Mouse (Mus musculus): ENCODE measurements around the gene Fam209. TPM values are rescaled to one million over a fixed set of nuclear protein-coding genes. Genes with fewer than 3 reads are reported as not detected.

Fam209 gene
- polyA plus RNA-seq (2016; fragmentation: Nextera tagmentation; extraction: Ambion mirVana): 0.21 TPM in 1 of 2 replicates, not detected in the other

DNA sequence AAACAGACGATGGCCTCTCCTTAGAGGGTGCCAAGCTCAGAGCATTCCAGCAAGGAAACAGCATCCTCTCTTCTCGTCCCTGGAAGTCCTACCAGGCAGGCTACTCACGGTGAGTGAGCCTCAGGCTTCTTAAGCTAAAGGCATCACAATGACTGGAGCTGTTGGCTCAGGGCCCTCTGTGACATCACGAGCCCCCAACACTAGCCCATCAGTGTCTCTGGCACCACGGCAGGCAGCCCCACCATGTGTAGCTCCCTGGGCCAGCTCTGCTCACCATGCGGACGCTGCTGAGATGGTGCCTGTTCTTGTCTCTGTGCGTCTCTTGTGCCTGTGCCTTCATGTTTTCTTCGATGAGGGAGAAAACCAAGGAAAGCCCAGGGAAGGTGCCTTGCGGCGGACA lies at the start of gene Fam209:
Fam209 (plus strand) TSS at position 203 of the 400 bp plus-strand sequence.
- 88% methylated on average over 11 of the region's 11 CpGs for WGBS
- Histone ChIP-seq H3K4me3 (no peak within 1 kb of the TSS), H3K27me3 (ENCODE audit: low read depth, poor library complexity, severe bottlenecking) (no peaks in the 10 kb centered on the region; the same call in 1 of the 2 replicates), H3K9me3 (replicated peaks) (no peaks in the 10 kb centered on the region), H3K27ac (no peak within 1 kb of the TSS), H3K36me3 (peaks cover 28% of the 10 kb centered on the region), H3K4me1 (peaks cover 6% of the 10 kb centered on the region; the same call in 1 of the 2 replicates)
- no peak for DNase-seq (ENCODE audit: low spot score)

DNA sequence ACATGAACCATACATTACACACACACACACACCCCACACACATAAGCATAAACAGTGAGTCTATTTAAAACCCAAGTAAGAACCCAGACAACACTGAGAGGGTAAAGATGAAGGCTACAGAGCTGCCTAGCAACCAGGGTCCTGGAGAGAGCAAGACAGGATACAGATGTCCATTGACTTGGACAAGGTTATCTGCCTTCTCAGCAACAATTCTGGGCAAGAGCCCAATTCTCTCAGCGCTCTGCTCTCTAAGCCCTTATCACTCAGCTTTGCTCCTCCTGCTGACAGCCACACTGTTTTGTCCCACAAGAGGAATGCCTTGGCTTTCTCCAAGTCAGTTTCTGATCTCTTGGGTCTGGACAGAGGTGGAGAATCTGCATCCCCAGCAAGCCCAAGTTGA lies 41.7 kb upstream of the Fam209 start:
- Histone ChIP-seq H3K4me1 (no peaks in the 10 kb centered on the region), H3K36me3 (no peaks in the 10 kb centered on the region), H3K27me3 (ENCODE audit: low read depth, poor library complexity, severe bottlenecking) (no peaks in the 10 kb centered on the region), H3K27ac (no peak overlapping the region), H3K9me3 (replicated peaks) (no peaks in the 10 kb centered on the region), H3K4me3 (no peak overlapping the region)
- 85% methylated on average over 1 of the region's 1 CpGs for WGBS
- DNase-seq (ENCODE audit: low spot score): no peak

DNA sequence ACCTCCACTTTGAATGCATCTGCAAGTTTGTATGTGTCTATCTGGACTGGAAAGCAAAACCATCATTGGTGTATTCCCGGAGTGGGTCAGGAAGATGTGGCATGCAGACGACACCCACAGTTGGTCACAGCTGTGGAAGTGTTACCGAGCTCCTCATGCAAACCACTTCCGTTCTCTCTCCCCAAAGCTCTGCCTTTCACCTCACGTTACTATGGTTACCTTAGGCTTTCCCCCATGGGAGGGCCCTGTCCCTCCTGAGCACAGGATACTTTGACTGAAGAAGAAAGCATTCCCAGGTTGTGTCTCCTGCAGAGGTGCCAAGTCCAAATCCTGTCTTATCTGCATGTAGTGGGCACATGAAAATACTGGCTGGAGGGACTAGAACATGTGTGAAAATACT lies 38.6 kb upstream of the Fam209 start:
- Histone ChIP-seq H3K27me3 (ENCODE audit: low read depth, poor library complexity, severe bottlenecking) (no peaks in the 10 kb centered on the region), H3K36me3 (no peaks in the 10 kb centered on the region), H3K9me3 (replicated peaks) (no peaks in the 10 kb centered on the region), H3K27ac (no peak overlapping the region), H3K4me3 (no peak overlapping the region), H3K4me1 (no peaks in the 10 kb centered on the region)
- WGBS: 52% methylated on average over 5 of the region's 5 CpGs
- no peak for DNase-seq (ENCODE audit: low spot score)

DNA sequence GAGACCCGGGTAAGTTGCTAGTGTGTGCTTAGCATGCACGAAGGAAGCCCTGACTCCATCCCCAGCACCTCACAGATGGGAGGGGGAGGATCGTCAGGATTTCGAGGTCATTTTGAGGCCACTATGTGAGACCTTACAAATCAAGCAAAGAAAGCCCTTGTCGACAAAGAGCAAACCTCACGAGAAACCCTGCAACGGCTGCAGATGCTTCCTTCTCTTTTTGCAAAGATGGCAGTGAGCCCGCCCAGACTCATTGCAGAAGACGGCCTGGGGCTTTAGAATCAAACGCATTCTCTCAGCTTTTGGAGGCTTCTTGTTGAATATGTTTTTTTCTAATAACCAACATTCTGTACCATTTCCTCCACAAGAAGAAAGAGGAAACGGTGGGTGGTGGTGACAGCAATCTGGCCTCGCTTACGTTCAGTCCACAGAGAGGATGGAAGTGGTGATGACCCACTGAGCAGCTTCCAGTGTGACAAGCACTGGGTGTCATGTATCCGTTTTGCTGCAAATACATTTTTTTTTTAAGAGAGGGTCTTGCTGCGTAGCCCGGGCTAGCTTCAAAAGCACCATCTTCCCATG lies 34.9 kb upstream of the Fam209 start:
- no peak for DNase-seq (ENCODE audit: low spot score)
- Histone ChIP-seq H3K36me3 (no peaks in the 10 kb centered on the region), H3K27ac (no peak overlapping the region), H3K9me3 (replicated peaks) (no peaks in the 10 kb centered on the region), H3K27me3 (ENCODE audit: low read depth, poor library complexity, severe bottlenecking) (no peaks in the 10 kb centered on the region), H3K4me1 (peaks cover 19% of the 10 kb centered on the region), H3K4me3 (no peak overlapping the region)
- WGBS: 74% methylated on average over 16 of the region's 16 CpGs

DNA sequence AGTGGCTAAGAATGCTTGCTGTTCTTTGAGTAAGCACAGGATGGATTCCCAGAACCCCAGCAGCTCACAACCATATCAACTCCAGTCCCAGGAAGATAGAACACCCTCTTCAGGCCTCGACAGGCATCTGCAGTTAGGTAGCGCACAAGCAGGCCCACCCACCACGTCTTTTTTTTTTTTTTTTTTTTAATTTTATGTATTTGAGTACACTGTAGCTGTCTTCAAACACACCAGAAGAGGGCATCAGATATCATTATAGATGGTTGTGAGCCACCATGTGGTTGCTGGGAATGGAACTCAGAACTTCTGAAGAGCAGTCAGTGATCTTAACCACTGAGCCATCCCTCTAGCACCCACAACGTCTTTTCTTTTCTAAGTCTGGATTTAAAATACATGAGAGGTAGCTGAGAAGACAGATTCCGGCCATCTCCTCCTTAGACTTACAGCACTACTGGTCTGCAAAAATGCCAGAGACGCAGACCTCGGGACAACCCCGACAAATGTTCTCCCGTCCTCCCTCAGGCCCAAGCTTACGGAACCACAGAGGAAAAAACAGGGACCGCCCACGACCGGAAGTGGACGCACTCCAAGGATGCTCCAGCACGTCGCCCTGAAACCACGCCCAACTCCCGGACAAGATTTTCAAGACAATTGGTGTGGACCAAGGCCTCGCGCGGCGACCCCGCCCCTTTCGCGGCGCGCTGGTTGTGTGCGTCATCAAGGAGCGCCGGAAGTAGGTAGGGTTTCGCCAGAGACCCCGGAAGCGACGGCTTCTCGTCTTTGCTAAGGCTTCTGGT lies 32.3 kb upstream of the Fam209 start, which contains the start of gene Rtf2:
Rtf2 (plus strand) TSS at position 714 of the 797 bp plus-strand sequence.
- Histone ChIP-seq H3K36me3 (peaks cover 6% of the 10 kb centered on the region), H3K27ac (peak within 1 kb of the TSS; percentile 79), H3K27me3 (ENCODE audit: low read depth, poor library complexity, severe bottlenecking) (no peaks in the 10 kb centered on the region), H3K9me3 (replicated peaks) (no peaks in the 10 kb centered on the region), H3K4me1 (peaks cover 19% of the 10 kb centered on the region), H3K4me3 (peak within 1 kb of the TSS; percentile 83)
- peak; percentile 100 for DNase-seq (ENCODE audit: low spot score)
- WGBS: 2% methylated on average over 35 of the region's 35 CpGs

DNA sequence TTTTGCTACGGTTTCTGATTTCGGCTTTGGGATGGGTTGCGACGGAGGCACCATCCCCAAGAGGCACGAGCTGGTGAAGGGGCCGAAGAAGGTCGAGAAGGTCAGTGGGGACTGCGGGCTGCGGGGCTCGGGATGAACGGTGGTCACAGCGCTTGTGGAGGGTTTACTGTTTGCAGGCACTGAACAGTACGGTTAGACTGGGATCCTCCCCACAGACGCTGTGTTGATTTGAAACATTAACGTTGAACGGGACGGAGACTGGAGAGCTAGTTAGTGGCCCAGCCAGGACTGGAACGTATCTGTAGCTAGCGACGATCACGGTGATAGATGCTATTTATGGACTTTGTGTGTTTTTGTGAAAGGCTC lies 31.7 kb upstream of the Fam209 start:
- H3K36me3 ChIP-seq: peaks cover 12% of the 10 kb centered on the region
- no peaks in the 10 kb centered on the region for H3K27me3 ChIP-seq (ENCODE audit: low read depth, poor library complexity, severe bottlenecking)
- H3K4me1 ChIP-seq: peaks cover 19% of the 10 kb centered on the region
- 1% methylated on average over 21 of the region's 21 CpGs for WGBS
- H3K9me3 ChIP-seq (replicated peaks): no peaks in the 10 kb centered on the region
- no peak for DNase-seq (ENCODE audit: low spot score)
- peak overlapping the region; percentile 83 for H3K4me3 ChIP-seq
- H3K27ac ChIP-seq: peak overlapping the region; percentile 79

DNA sequence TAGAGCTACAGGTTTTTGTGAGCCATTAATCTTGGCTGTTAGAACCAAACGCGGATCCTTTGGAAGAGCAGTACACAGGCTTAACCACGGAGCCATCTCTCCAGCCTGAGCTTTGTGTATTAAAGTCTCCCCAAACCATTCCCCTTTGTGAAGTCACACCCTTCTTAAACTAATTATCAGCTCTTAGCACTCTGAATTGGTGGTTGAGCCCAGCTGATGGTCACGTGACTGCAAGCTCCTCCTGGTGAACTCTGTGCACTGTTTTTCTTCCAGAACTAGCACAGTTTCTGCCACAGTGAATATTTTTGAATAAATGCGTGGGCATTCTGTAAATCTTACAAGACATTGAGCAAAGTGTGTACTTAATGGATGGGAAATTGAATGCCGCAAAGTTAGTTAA lies 31.1 kb upstream of the Fam209 start:
- Histone ChIP-seq H3K27me3 (ENCODE audit: low read depth, poor library complexity, severe bottlenecking) (no peaks in the 10 kb centered on the region), H3K4me3 (peak overlapping the region; percentile 83), H3K9me3 (replicated peaks) (no peaks in the 10 kb centered on the region), H3K27ac (peak overlapping the region; percentile 79; the same call in 1 of the 2 replicates), H3K36me3 (peaks cover 18% of the 10 kb centered on the region), H3K4me1 (peaks cover 19% of the 10 kb centered on the region)
- no peak for DNase-seq (ENCODE audit: low spot score)
- WGBS: 32% methylated on average over 6 of the region's 6 CpGs

DNA sequence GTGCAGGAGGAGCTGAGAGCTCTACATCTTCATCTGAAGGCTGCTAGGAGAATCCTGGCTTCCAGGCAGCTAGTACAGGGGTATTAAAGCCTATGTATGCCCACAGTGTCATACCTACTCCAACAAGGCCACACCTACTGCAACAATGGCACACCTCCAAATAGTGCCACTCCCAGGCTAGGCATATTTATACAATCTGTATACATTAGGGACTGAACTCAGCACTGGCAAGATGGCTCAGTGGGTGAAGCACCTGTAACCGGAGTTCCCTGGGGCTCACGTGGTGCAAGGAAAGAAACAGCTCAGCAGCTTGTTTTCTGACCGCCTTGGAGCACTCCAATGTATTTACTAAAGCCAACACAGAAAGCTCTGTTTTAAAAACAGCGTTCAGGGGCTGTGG lies 26.7 kb upstream of the Fam209 start:
- no peaks in the 10 kb centered on the region for H3K27me3 ChIP-seq (ENCODE audit: low read depth, poor library complexity, severe bottlenecking)
- H3K27ac ChIP-seq: no peak overlapping the region
- no peak for DNase-seq (ENCODE audit: low spot score)
- H3K9me3 ChIP-seq (replicated peaks): no peaks in the 10 kb centered on the region
- H3K36me3 ChIP-seq: peaks cover 62% of the 10 kb centered on the region
- 93% methylated on average over 4 of the region's 4 CpGs for WGBS
- no peak overlapping the region for H3K4me3 ChIP-seq
- peaks cover 12% of the 10 kb centered on the region for H3K4me1 ChIP-seq

DNA sequence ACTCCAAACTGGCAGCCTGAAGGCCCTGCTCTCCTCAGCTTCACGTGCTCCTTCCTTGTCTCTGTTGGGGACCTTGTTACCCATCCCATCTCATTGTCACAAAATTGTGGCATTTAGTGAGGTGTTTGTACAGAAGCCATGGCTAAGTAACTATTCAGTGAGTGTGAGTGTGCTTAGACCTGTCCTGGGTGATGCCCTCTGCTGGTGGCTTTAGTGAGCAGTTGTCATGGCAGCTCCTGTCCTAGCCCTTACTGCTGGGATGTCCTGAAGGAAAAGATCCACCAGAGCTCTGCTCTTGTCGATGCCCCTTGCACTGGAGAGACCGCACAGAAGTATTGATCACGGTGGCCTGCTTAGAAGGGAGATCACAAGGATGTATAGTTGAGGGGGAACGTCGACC lies 25.0 kb upstream of the Fam209 start:
- no peaks in the 10 kb centered on the region for H3K9me3 ChIP-seq (replicated peaks)
- no peaks in the 10 kb centered on the region for H3K27me3 ChIP-seq (ENCODE audit: low read depth, poor library complexity, severe bottlenecking)
- H3K36me3 ChIP-seq: peaks cover 78% of the 10 kb centered on the region
- no peak for DNase-seq (ENCODE audit: low spot score)
- H3K27ac ChIP-seq: no peak overlapping the region
- 93% methylated on average over 6 of the region's 6 CpGs for WGBS
- no peaks in the 10 kb centered on the region for H3K4me1 ChIP-seq
- no peak overlapping the region for H3K4me3 ChIP-seq

DNA sequence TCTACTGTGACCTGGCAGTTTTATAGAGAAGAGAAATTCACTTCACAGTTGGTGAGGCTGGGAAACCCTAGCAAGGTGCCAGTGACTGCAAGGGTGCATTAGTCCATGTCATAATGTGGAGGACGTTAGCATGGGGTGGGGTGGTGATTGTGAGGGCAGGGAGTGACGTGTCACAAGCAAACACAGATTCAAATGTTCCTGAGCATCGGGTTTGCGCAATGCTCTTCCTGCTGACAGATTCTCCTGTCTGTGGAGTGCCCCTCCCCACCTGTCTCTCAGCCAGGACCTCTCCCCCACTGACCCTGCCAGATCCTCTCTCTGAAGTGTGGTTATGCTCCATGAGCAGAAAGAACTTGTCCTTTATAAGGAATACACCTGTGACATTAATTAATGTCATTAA lies 24.0 kb upstream of the Fam209 start:
- no peaks in the 10 kb centered on the region for H3K9me3 ChIP-seq (replicated peaks)
- no peaks in the 10 kb centered on the region for H3K4me1 ChIP-seq
- 94% methylated on average over 4 of the region's 4 CpGs for WGBS
- no peak for DNase-seq (ENCODE audit: low spot score)
- H3K4me3 ChIP-seq: no peak overlapping the region
- H3K27ac ChIP-seq: no peak overlapping the region
- H3K27me3 ChIP-seq (ENCODE audit: low read depth, poor library complexity, severe bottlenecking): no peaks in the 10 kb centered on the region
- peaks cover 88% of the 10 kb centered on the region for H3K36me3 ChIP-seq

DNA sequence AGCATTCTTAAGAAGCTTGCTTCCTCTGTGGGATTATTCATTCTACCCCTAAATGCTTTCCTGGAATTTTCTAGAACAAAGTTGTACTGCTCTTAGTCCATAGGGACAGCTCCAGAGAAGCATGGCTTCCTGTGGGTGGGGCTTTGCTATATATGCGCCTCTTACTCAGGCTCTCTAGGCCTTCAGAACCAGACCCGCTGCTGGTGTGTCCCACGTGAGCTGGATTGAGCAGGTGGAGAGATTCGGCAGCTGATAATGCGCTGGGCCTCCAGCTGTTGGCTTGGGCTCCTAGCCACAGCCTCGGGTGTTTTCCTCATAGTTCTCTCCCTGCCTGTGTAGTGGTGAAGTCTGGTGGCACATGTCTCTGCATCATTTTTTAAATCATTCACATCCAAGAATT lies 21.7 kb upstream of the Fam209 start:
- H3K4me1 ChIP-seq: no peaks in the 10 kb centered on the region
- whole genome bisulfite sequencing: 90% methylated on average over 6 of the region's 6 CpGs
- H3K9me3 ChIP-seq (replicated peaks): no peaks in the 10 kb centered on the region
- no peak overlapping the region for H3K27ac ChIP-seq
- no peak for DNase-seq (ENCODE audit: low spot score)
- no peaks in the 10 kb centered on the region for H3K27me3 ChIP-seq (ENCODE audit: low read depth, poor library complexity, severe bottlenecking)
- no peak overlapping the region for H3K4me3 ChIP-seq
- H3K36me3 ChIP-seq: peaks cover 90% of the 10 kb centered on the region

DNA sequence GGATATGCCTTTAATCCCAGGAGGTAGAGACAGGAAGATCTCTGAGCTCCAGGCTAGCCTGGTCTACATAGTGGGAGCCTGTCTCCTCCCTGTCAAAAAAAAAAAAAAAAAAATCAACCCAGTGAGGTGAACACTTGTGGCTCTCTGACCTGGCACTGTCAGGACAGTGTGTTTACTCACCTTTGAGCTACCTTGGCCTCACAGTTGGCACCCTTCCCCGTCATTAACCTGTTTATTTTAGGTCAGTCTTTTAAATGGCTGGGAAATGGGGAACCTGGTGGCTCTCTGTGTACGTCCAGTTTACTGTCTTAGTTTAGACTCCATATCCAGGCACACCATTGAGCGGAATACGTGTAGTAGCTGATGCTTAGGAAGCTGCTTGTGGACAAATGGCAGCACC lies 20.3 kb upstream of the Fam209 start:
- Histone ChIP-seq H3K27me3 (ENCODE audit: low read depth, poor library complexity, severe bottlenecking) (no peaks in the 10 kb centered on the region), H3K4me3 (no peak overlapping the region), H3K4me1 (no peaks in the 10 kb centered on the region), H3K36me3 (peaks cover 78% of the 10 kb centered on the region), H3K27ac (no peak overlapping the region), H3K9me3 (replicated peaks) (no peaks in the 10 kb centered on the region)
- no peak for DNase-seq (ENCODE audit: low spot score)
- 95% methylated on average over 4 of the region's 4 CpGs for WGBS

DNA sequence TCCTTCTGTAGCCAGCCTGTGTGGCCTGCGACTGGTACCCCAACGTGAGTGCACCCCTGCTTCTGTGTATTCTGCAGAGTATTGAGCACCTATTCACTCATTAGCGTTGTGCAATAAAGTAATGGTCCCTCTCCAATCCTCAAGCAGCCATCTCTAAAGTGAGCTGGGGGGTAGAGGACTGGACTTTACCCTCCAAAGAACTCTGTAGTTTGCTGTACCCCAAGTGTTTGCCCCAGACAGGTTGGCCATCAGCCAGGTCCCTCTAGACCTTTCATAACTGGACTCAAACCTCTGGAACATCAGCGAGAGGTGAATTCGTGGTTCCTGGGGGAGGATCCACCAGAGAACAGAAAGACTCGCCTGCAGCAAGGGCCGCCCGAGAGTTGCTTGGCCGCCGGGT lies 19.9 kb upstream of the Fam209 start:
- peaks cover 77% of the 10 kb centered on the region for H3K36me3 ChIP-seq

More for the DNA sequence above, 19.9 kb upstream of the Fam209 start:
- Histone ChIP-seq H3K4me1 (no peaks in the 10 kb centered on the region), H3K27ac (no peak overlapping the region), H3K4me3 (no peak overlapping the region), H3K27me3 (ENCODE audit: low read depth, poor library complexity, severe bottlenecking) (no peaks in the 10 kb centered on the region), H3K9me3 (replicated peaks) (no peaks in the 10 kb centered on the region)
- no peak for DNase-seq (ENCODE audit: low spot score)
- 94% methylated on average over 10 of the region's 10 CpGs for WGBS

Measured in limb, embryonic 10.5 days (tissue).